Mouse (Mus musculus): ENCODE data around the gene Dnm2. TPM values are rescaled to one million over a fixed set of nuclear protein-coding genes. Genes with fewer than 3 reads are reported as not detected.
"Not testable (repeated sequence)": the region's sequence is repeated elsewhere in the genome, so short reads cannot be mapped to it uniquely, and the experiment has no call there.

Gene Dnm2
- total RNA-seq, 2 experiments from 2014 or later, result 94.9 to 131 TPM

- no peak for ATAC-seq (ENCODE audit: poor library complexity, severe bottlenecking)
Observed at GRCm38 (mm10) chr9:21498284-21498902, 73.7 kb downstream of the Dnm2 start.

DNA sequence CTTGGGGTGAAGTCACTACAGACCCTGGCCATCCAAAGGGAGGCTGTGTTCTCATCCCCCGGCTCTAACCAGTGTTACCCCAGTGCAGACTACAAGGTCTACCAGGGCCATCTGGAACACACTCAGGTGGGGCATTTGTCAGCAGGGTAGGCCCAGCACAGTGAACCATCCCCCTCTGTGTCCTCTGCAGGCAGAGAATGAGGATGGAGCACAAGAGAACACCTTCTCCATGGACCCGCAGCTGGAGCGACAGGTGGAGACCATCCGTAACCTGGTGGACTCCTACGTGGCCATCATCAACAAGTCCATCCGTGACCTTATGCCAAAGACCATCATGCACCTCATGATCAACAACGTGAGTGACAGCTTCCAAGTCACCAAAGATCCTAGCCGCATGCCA is 78.6 kb downstream of the Dnm2 start:
- ATAC-seq (ENCODE audit: poor library complexity, severe bottlenecking), result no peak

DNA sequence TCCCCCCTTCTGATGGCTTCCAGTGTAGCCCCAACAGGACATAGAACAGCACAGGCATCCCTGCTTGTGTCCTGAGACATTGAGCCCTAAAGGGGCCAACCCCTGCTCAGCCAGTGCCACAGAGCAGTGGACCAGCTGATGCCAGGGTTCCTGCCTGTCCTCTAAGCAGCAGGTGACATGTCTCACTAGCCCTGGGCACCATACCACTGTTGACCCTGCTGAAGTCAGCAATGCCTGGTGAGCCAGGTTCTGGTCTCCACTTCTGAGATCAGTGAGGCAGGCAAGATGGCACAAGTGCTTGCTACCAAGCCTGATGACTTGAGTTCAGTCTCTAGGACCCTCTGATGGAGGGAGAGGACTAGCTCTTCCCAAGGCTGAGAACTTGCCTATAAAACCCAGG is 81.1 kb downstream of the Dnm2 start:
- ATAC-seq (ENCODE audit: poor library complexity, severe bottlenecking), result no peak

DNA sequence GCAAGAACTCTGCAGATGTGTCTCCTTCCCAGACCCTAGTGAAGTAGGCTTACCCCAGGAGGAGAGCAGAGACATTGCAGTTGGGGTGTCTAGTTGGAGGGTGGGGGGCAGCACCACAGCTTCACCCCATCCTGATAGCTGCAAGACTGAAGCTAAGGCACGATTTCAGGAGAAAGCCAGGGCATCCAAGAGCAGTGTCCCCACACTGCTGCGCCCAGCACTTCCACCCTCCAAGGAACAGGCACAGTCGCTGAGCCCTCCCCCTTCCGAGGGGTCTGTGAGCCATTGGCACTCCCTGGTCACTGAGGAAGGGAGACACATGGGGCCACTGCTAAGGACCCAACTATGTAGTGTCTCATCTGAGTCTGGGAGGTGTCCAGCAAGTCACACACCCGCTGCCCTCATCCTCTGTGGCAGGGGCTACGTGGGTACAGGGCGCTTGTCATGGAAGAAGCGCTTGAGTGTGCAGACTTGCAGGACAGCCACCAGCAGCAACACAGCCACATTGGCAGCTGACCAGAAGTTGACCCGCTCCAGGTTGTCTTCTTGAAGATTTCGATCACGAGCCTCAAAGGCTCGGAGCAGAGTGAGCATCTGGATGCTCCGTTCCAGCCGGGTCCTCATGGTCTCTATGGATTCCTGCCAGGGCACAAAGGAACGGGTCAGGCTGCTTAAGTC is 83.2 kb downstream of the Dnm2 start:
- no peak for ATAC-seq (ENCODE audit: poor library complexity, severe bottlenecking)

- no peak for ATAC-seq (ENCODE audit: poor library complexity, severe bottlenecking)
Observed at GRCm38 (mm10) chr9:21508871-21509404, 84.2 kb downstream of the Dnm2 start.

DNA sequence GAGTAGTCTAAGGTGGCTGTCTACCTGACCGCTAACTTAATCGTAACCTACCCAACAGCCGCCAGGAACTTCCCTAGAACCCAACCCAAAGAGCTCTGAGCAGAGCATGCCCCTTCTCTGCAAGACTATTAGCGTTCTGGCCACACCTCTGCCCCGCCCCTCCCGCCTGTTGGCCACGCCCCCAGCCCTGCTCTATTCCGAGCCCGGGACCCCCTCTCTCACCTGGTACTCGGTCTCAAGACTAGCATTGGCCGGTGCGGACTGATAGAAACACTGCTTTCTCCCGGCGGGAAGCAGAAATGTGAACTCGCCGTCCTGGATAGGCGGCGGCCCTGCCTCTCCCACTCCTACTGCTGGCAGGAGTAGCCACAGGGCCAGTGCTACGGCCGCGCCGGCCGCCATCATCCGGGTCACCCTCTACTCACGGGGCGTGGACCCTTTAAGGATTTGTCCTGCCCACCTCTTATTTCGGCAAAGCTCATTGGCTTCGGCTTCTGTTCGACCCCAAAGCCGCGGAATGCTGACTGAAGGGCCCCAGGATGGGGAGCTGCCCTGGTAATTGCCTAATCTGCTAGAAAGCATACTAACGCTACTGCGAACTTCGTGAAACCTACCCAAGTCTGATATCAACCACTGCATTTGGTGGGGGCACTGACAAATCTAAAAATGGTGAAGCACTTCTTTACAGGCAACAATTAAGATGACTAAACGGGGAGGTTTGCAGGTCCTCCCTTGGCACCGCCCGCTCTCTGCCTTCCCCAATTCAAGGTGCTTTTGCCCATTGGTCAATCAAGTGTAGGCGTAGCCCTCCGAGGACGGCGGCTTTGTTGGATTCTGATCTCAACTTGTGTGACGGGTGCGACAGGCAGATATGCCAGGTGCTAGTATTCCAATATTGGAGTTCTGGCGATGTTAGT is 85.3 kb downstream of the Dnm2 start, which contains the start of gene Tmed1:
Tmed1 (minus strand) TSS at position 481 of the 917 bp plus-strand sequence.
- ATAC-seq (ENCODE audit: poor library complexity, severe bottlenecking), result peak; percentile 87

DNA sequence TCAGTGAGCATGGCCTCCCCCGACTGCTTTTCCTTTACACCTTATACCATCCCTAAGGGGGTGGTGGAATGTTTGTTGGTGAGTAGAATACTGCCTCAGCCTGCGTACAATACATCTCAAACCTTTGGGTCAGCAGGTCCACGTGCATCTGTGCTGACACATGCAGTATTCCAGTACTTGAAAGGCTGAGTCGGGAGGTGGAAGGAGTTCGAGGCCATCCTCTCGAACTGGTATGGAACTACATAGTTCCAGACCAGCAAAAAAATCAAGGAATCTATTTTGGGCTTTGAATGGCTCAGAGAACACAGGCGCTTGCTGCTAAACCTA is 85.9 kb downstream of the Dnm2 start:
- ATAC-seq (ENCODE audit: poor library complexity, severe bottlenecking), result peak; percentile 8; the same call in 1 of the 2 replicates

- no peak for ATAC-seq (ENCODE audit: poor library complexity, severe bottlenecking)
Observed at GRCm38 (mm10) chr9:21511052-21511451, 86.3 kb downstream of the Dnm2 start.

- ATAC-seq (ENCODE audit: poor library complexity, severe bottlenecking), result no peak
Observed at GRCm38 (mm10) chr9:21513466-21513865, 88.8 kb downstream of the Dnm2 start.

DNA sequence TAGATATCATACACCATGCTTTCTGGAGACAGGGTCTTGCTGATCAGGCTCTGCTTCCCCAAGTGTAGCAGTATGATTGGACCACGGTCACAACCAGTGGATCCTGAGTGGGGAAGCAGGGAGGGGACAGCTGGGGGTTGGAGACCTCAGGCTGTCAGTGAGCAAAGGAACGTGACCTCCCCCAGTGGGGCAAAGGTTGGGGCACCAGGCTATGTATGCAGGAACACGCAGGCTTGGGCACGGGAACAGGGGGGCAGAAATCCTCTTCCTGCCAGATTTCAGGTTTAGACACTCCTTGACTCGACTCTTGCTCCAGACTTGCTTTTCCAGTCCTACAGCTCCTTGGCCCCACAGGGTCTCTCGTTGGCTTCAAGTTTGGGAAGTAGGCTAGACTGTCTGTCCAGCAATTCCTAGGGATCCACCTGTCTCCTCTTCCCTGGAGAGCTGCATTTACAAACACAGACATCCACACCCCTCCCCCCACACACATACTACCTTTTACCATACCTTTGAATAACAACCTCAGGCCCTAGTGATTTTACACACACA is 93.3 kb downstream of the Dnm2 start:
- ATAC-seq (ENCODE audit: poor library complexity, severe bottlenecking), result no peak

DNA sequence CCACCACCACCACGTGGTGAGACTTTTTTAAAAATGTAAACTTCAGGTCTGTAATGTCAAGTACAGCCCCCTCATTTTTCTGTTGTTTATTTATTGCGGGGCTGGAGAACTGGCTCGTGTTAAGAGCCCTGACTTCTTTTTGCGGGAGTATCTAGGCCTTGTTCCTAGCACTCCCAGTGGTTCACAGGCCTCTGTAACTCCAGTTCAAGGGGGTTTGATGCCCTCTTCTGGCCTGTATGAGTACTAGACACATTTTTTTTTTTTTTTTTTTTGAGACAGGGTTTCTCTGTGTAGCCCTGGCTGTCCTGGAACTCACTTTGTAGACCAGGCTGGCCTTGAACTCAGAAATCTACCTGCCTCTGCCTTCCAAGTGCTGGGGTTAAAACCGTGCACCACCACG is 94.0 kb downstream of the Dnm2 start:
- ATAC-seq (ENCODE audit: poor library complexity, severe bottlenecking), result not testable (repeated sequence)

GRCm38 (mm10) chr9:21525142-21525936 is 100.6 kb downstream of the Dnm2 start:
- ATAC-seq (ENCODE audit: poor library complexity, severe bottlenecking), result peak; percentile 45

- ATAC-seq (ENCODE audit: poor library complexity, severe bottlenecking), result peak; percentile 91
Observed at GRCm38 (mm10) chr9:21525937-21526633, 101.4 kb downstream of the Dnm2 start, which contains the start of gene AB124611. AB124611 (plus strand) TSS chr9:21526176.

- no peak for ATAC-seq (ENCODE audit: poor library complexity, severe bottlenecking)
Observed at GRCm38 (mm10) chr9:21526634-21526944, 101.9 kb downstream of the Dnm2 start.

DNA sequence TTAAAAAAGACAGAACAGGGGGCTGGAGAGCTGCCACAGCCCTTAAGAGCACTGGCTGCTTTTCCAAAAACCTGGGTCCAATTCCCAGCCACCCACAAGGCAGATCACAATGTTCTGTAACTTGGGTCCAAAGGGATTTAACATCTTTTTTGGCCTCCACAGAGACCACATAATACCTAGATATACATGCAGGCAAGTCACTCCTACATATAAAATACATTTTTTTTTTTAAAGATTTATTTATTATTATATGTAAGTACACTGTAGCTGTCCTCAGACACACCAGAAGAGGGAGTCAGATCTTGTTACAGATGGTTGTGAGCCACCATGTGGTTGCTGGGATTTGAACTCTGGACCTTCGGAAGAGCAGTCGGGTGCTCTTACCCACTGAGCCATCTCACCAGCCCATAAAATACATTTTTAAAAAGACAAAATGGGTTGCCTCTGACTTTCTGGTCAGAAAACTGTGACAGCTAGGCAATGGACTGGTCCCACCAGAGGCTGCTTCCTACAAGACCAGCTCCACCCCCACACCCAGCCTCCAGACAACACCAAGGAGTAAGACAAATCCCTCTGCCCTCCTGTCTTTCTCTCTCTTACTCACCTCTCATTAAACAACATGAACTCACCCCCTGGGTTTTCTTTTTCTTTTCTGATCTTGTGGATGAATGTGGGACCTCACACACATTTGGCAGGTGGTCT is 102.5 kb downstream of the Dnm2 start:
- ATAC-seq (ENCODE audit: poor library complexity, severe bottlenecking), result no peak

- ATAC-seq (ENCODE audit: poor library complexity, severe bottlenecking), result peak; percentile 53
Observed at GRCm38 (mm10) chr9:21527917-21528324, 103.2 kb downstream of the Dnm2 start.

GRCm38 (mm10) chr9:21536501-21536900 is 111.8 kb downstream of the Dnm2 start:
- no peak for ATAC-seq (ENCODE audit: poor library complexity, severe bottlenecking)

DNA sequence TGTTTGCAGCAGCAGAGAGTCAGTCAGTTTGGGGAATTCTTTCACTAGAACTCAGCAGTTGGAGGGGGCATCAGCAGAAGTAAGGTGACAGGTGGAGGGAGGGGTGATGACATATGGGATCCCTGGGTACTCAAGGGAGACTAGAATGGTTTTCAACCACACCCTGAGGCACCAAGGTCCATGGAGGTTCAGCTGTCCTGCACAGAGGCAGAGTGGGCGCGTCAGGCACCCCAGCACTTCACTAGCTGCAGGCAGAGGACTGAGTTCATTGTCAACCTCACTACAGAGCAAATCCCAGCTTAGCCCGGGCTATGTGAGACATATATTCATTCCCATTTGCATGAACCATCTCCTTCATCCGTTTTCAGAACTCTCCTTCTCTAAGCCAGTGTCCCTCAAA is 112.3 kb downstream of the Dnm2 start:
- no peak for ATAC-seq (ENCODE audit: poor library complexity, severe bottlenecking)
